Mouse (Mus musculus) stomach, postnatal 0 days (tissue): ENCODE data around the gene Nom1. TPM values are rescaled to one million over a fixed set of nuclear protein-coding genes. Genes with fewer than 3 reads are reported as not detected.

ENCODE experiments used
- ATAC-seq: fragments of 200-750 bp; cut with Nextera tagmentation; 2 replicates; pipeline ENCODE4 v1.8.0; 2017; ENCODE audit not compliant: low FRiP score, low TSS enrichment
- DNase-seq: peaks from one replicate; pipeline ENCODE4 v3.0.0-alpha.2; 2016; ENCODE audit warnings: low spot score
- H3K27ac ChIP-seq: fragments of 300-500 bp; sonication (generic); replicated peaks from 2 replicates; pipeline ENCODE4 v1.5.1; 2014; ENCODE audit warnings: mild to moderate bottlenecking, control low read depth
- H3K27me3 ChIP-seq: fragments of 300-500 bp; sonication (generic); 2 replicates; pipeline ENCODE4 v1.6.1; 2014; ENCODE audit warnings: low read length; ENCODE audit not compliant: control insufficient read depth, insufficient read depth
- H3K36me3 ChIP-seq: fragments of 300-500 bp; sonication (generic); 2 replicates; pipeline ENCODE4 v1.6.1; 2014; ENCODE audit warnings: low read length, mixed read lengths; ENCODE audit not compliant: control insufficient read depth, insufficient read depth
- H3K4me1 ChIP-seq: fragments of 300-500 bp; sonication (generic); replicated peaks from 2 replicates; pipeline ENCODE4 v1.6.1; 2014; ENCODE audit warnings: antibody characterized with exemption; ENCODE audit not compliant: control insufficient read depth, insufficient read depth
- H3K4me2 ChIP-seq: fragments of 300-500 bp; sonication (generic); replicated peaks from 2 replicates; pipeline ENCODE4 v1.6.1; 2014; ENCODE audit warnings: low read depth, mild to moderate bottlenecking, control low read depth, moderate library complexity
- H3K4me3 ChIP-seq: fragments of 300-500 bp; sonication (generic); 2 replicates; pipeline ENCODE4 v1.5.1; 2014; ENCODE audit warnings: low read depth, low read length, control low read depth
- H3K9ac ChIP-seq: fragments of 300-500 bp; sonication (generic); 2 replicates; pipeline ENCODE4 v1.6.1; 2014; ENCODE audit warnings: mild to moderate bottlenecking, low read length, control low read depth, mixed read lengths
- H3K9me3 ChIP-seq: fragments of 300-500 bp; sonication (generic); 2 replicates; pipeline ENCODE4 v1.6.1; 2016; ENCODE audit warnings: low read length; ENCODE audit not compliant: control insufficient read depth
- CTCF ChIP-seq: IDR thresholded peaks from 2 replicates; pipeline ENCODE4 v1.5.1; 2016; ENCODE audit warnings: antibody characterized with exemption, low read depth, mild to moderate bottlenecking, moderate library complexity
- EP300 ChIP-seq: optimal IDR thresholded peaks from 2 replicates; pipeline ENCODE3; 2016; ENCODE audit warnings: antibody characterized with exemption
- WGBS: fragments of 180-500 bp; shearing (Covaris S2); extraction: QIAGEN DNeasy Blood & Tissue Kit; methylation state at CpG from one replicate; pipeline ENCODE4 v1.1.7; 2014; 5-methylcytosine and 5-hydroxymethylcytosine counted together
- polyA plus RNA-seq: library from polyadenylated mRNA; unstranded; fragments of >200 nt; fragmentation: Nextera tagmentation; extraction: Ambion mirVana; gene quantifications from 2 replicates; pipeline ENCODE4 v1.2.1, GENCODE M21; 2015

The Nom1 gene
- polyA plus RNA-seq, 1 experiment from 2014 or later, result 16.4 TPM

DNA sequence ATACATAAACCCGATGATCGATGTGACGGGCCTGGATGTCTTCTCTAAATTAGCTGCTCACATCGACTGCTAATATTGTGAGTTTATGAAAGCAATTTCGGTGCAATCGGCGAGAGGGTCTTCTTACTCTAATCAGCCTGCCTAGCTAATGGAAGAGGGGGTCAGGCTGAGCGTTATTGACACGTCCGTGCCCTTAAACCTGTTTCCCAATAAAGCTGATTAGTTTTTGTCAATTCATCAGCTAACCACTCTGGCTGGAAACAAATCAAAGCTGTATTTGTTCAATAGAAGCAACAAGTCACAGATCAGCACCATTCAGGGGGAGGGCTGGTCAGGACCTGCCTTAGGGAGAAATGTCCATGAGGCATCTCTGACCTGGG lies 51.5 kb downstream of the Nom1 start:
- no peak for TF ChIP-seq CTCF
- TF ChIP-seq EP300, result no peak
- Histone ChIP-seq H3K4me2 (no peak overlapping the region), H3K36me3 (no peaks in the 10 kb centered on the region), H3K4me1 (no peaks in the 10 kb centered on the region), H3K27me3 (peaks cover 15% of the 10 kb centered on the region; the same call in 1 of the 2 replicates), H3K9me3 (no peaks in the 10 kb centered on the region), H3K9ac (no peak overlapping the region), H3K27ac (no peak overlapping the region), H3K4me3 (no peak overlapping the region)
- WGBS, result 12% methylated on average over 10 of the region's 10 CpGs
- ATAC-seq (no peak), DNase-seq (no peak)

DNA sequence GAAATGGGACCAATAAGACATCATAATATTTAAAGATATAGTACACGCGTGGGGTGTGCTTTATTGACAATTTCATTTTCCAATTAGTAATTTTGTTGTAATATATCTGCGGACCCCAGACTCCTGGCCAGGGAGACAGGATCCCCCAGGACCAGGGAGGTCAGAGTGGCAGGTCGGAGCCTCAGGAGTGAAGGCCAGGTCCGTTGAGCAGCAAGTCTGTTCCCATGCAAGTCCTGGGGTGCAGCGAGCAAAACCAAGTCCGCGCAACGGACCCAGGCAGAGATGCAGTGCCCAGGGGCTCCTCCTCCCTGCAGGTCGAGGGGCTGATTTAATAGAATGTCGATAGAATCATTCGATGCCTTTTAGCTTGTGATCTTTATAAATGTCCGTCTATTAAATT lies 52.9 kb downstream of the Nom1 start:
- H3K9me3 ChIP-seq, result no peaks in the 10 kb centered on the region
- WGBS, result 36% methylated on average over 13 of the region's 13 CpGs
- H3K27me3 ChIP-seq, result peaks cover 12% of the 10 kb centered on the region; the same call in 1 of the 2 replicates
- H3K9ac ChIP-seq, result no peak overlapping the region
- no peak for TF ChIP-seq CTCF
- no peak for TF ChIP-seq EP300
- no peak overlapping the region for H3K27ac ChIP-seq
- H3K4me1 ChIP-seq, result no peaks in the 10 kb centered on the region
- DNase-seq, result no peak
- no peak overlapping the region for H3K4me2 ChIP-seq
- no peaks in the 10 kb centered on the region for H3K36me3 ChIP-seq
- no peak overlapping the region for H3K4me3 ChIP-seq
- no peak for ATAC-seq

DNA sequence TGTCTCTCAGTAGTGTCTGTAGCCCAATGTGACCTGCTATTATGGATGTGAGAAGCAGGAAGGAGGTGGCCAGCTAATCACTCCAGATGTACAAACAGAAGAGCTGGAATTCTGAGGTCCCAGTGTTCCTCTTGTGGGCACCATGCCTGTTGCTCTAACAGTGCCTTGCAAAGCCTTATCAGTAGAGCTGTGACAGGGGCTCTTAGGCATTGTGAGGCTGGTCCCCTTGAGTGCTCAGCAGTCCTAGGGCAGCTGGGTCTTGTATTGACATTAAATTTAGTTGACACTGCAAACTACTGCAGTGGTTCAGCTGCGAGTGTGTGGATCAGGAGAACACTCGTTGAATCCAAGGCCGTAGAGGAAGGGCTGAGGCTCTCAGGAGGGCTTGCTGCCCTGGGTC lies 72.5 kb downstream of the Nom1 start:
- no peaks in the 10 kb centered on the region for H3K4me1 ChIP-seq
- TF ChIP-seq EP300 (no peak), CTCF (no peak)
- H3K27me3 ChIP-seq, result no peaks in the 10 kb centered on the region
- H3K27ac ChIP-seq, result no peak overlapping the region
- H3K36me3 ChIP-seq, result no peaks in the 10 kb centered on the region
- no peak overlapping the region for H3K4me3 ChIP-seq
- H3K9ac ChIP-seq, result no peak overlapping the region
- DNase-seq (peak; percentile 17), ATAC-seq (no peak)
- H3K9me3 ChIP-seq, result no peaks in the 10 kb centered on the region
- no peak overlapping the region for H3K4me2 ChIP-seq
- 28% methylated on average over 3 of the region's 3 CpGs for WGBS

Other genes with a start within 250 kb of the Nom1 start
- gene Rnf32, start 238.7 kb upstream of the Nom1 start, polyA plus RNA-seq, result 1.6 and 2.0 TPM in 2 replicates
- gene Lmbr1, start 56.3 kb upstream of the Nom1 start, polyA plus RNA-seq, result 12.2 and 13.0 TPM in 2 replicates
- gene Mnx1, start 43.8 kb downstream of the Nom1 start, polyA plus RNA-seq, result 0.64 and 0.67 TPM in 2 replicates
- gene Ube3c, start 134.6 kb downstream of the Nom1 start, polyA plus RNA-seq, result 13.1 and 13.2 TPM in 2 replicates